Mouse (Mus musculus): Measurements from ENCODE around the gene Gm20431.

- no peak for TF ChIP-seq CTCF (IDR thresholded peaks at IDR 0.05; ENCODE audit: extremely low read depth, insufficient read depth, low read length)
- no peak for TF ChIP-seq POLR2A (IDR thresholded peaks at IDR 0.05; ENCODE audit: extremely low read depth, insufficient read depth, low read length)
Measured at GRCm38 (mm10) chr2:167683721-167684120, 22.4 kb upstream of the Gm20431 start.

Data from cortical plate, adult 2 months (tissue).